Mouse (Mus musculus) midbrain, embryonic 11.5 days (tissue): Measurements from ENCODE around the gene Isoc2a. TPM values are rescaled to one million over a fixed set of nuclear protein-coding genes. Genes with fewer than 3 reads are reported as not detected.

Experiments used
- ATAC-seq: fragments of 200-750 bp; cut with Nextera tagmentation; 2 replicates; pipeline ENCODE4 v1.8.0; 2017; ENCODE audit warnings: moderate TSS enrichment, moderate library complexity; ENCODE audit not compliant: low FRiP score
- DNase-seq: peaks from one replicate; pipeline ENCODE4 v3.0.0; 2015; ENCODE audit warnings: low spot score; ENCODE audit errors: missing footprints
- H3K27ac ChIP-seq: fragments of 300-500 bp; sonication (generic); 2 replicates; pipeline ENCODE4 v1.5.1; 2014; ENCODE audit warnings: low read depth, low read length
- H3K27me3 ChIP-seq: fragments of 300-500 bp; sonication (generic); 2 replicates; pipeline ENCODE4 v1.6.1; 2014; ENCODE audit warnings: mild to moderate bottlenecking, low read length, moderate library complexity, mixed read lengths; ENCODE audit not compliant: control insufficient read depth, insufficient read depth
- H3K36me3 ChIP-seq: fragments of 300-500 bp; sonication (generic); 2 replicates; pipeline ENCODE4 v1.6.1; 2014; ENCODE audit warnings: mild to moderate bottlenecking, low read length, moderate library complexity, mixed read lengths; ENCODE audit not compliant: control insufficient read depth, insufficient read depth
- H3K4me1 ChIP-seq: fragments of 300-500 bp; sonication (generic); 2 replicates; pipeline ENCODE4 v1.6.1; 2014; ENCODE audit warnings: low read length; ENCODE audit not compliant: control insufficient read depth, insufficient read depth
- H3K4me2 ChIP-seq: fragments of 300-500 bp; sonication (generic); 2 replicates; pipeline ENCODE4 v1.6.1; 2014; ENCODE audit warnings: mild to moderate bottlenecking, moderate library complexity
- H3K4me3 ChIP-seq: fragments of 300-500 bp; sonication (generic); 2 replicates; pipeline ENCODE4 v1.5.1; 2014; ENCODE audit warnings: low read depth, low read length
- H3K9ac ChIP-seq: fragments of 300-500 bp; sonication (generic); 2 replicates; pipeline ENCODE4 v1.6.1; 2014; ENCODE audit warnings: low read length
- H3K9me3 ChIP-seq: fragments of 300-500 bp; sonication (generic); 2 replicates; pipeline ENCODE4 v1.6.1; 2016; ENCODE audit warnings: low read length; ENCODE audit not compliant: control insufficient read depth
- WGBS: fragments of 180-500 bp; shearing (Covaris S2); extraction: QIAGEN DNeasy Blood & Tissue Kit; methylation state at CpG from one replicate; pipeline ENCODE4 v1.1.7; 2014; 5-methylcytosine and 5-hydroxymethylcytosine counted together
- polyA plus RNA-seq: library from polyadenylated mRNA; unstranded; fragments of >200 nt; fragmentation: Nextera tagmentation; extraction: Ambion mirVana; gene quantifications from 2 replicates; pipeline ENCODE4 v1.2.1, GENCODE M21; 2014

The Isoc2a gene
- polyA plus RNA-seq, 1 experiment from 2014 or later: 0.78 TPM

GRCm38 (mm10) chr7:4924891-4925301 lies 47.9 kb downstream of the Isoc2a start:
- Histone ChIP-seq H3K4me2 (no peak overlapping the region; the same call in 1 of the 2 replicates), H3K4me1 (peaks cover 62% of the 10 kb centered on the region), H3K4me3 (no peak overlapping the region), H3K36me3 (peaks cover 6% of the 10 kb centered on the region), H3K9ac (peak overlapping the region; percentile 45), H3K27me3 (no peaks in the 10 kb centered on the region; the same call in 1 of the 2 replicates), H3K27ac (peak overlapping the region; percentile 98; the same call in 1 of the 2 replicates), H3K9me3 (no peaks in the 10 kb centered on the region)
- WGBS: 18% methylated on average over 2 of the region's 4 CpGs
- no peak for DNase-seq
- ATAC-seq: no peak

- Histone ChIP-seq H3K27ac (peak within 1 kb of the TSS; percentile 98), H3K9me3 (no peaks in the 10 kb centered on the region), H3K27me3 (no peaks in the 10 kb centered on the region; the same call in 1 of the 2 replicates), H3K36me3 (no peaks in the 10 kb centered on the region; the same call in 1 of the 2 replicates), H3K4me1 (peaks cover 59% of the 10 kb centered on the region), H3K4me2 (peak within 1 kb of the TSS; percentile 10; the same call in 1 of the 2 replicates), H3K4me3 (no peak within 1 kb of the TSS), H3K9ac (peak within 1 kb of the TSS; percentile 45)
- whole genome bisulfite sequencing: 4% methylated on average over 6 of the region's 6 CpGs
- DNase-seq: peak; percentile 90
- ATAC-seq: peak; percentile 43
Measured at GRCm38 (mm10) chr7:4925441-4926381, 48.8 kb downstream of the Isoc2a start, which contains the start of gene Ssc5d. TSS of gene Ssc5d (plus strand) at chr7:4925785.

GRCm38 (mm10) chr7:4926849-4927248 lies 49.9 kb downstream of the Isoc2a start:
- ATAC-seq (no peak), DNase-seq (no peak)
- Histone ChIP-seq H3K4me1 (peaks cover 50% of the 10 kb centered on the region), H3K4me3 (no peak overlapping the region), H3K9ac (peak overlapping the region; percentile 45; the same call in 1 of the 2 replicates), H3K27ac (no peak overlapping the region; the same call in 1 of the 2 replicates), H3K4me2 (no peak overlapping the region), H3K36me3 (no peaks in the 10 kb centered on the region), H3K9me3 (no peaks in the 10 kb centered on the region), H3K27me3 (no peaks in the 10 kb centered on the region)
- WGBS: 78% methylated on average over 16 of the region's 16 CpGs

GRCm38 (mm10) chr7:4927711-4928110 lies 50.8 kb downstream of the Isoc2a start:
- DNase-seq (no peak), ATAC-seq (no peak)
- H3K9me3 ChIP-seq: no peaks in the 10 kb centered on the region
- H3K9ac ChIP-seq: no peak overlapping the region
- no peak overlapping the region for H3K27ac ChIP-seq
- no peaks in the 10 kb centered on the region for H3K27me3 ChIP-seq
- WGBS: 70% methylated on average over 8 of the region's 8 CpGs
- H3K4me1 ChIP-seq: peaks cover 45% of the 10 kb centered on the region
- H3K36me3 ChIP-seq: no peaks in the 10 kb centered on the region
- H3K4me2 ChIP-seq: no peak overlapping the region
- no peak overlapping the region for H3K4me3 ChIP-seq

- ATAC-seq (no peak), DNase-seq (no peak)
- no peak overlapping the region for H3K9ac ChIP-seq
- H3K4me3 ChIP-seq: no peak overlapping the region
- H3K4me1 ChIP-seq: peaks cover 39% of the 10 kb centered on the region
- H3K4me2 ChIP-seq: no peak overlapping the region
- H3K27me3 ChIP-seq: no peaks in the 10 kb centered on the region
- WGBS: 86% methylated on average over 17 of the region's 17 CpGs
- H3K27ac ChIP-seq: no peak overlapping the region
- H3K9me3 ChIP-seq: no peaks in the 10 kb centered on the region
- no peaks in the 10 kb centered on the region for H3K36me3 ChIP-seq
Measured at GRCm38 (mm10) chr7:4928323-4928722, 51.4 kb downstream of the Isoc2a start.

- ATAC-seq (no peak), DNase-seq (no peak)
- Histone ChIP-seq H3K9me3 (no peaks in the 10 kb centered on the region; the same call in 1 of the 2 replicates), H3K36me3 (no peaks in the 10 kb centered on the region), H3K9ac (no peak overlapping the region), H3K27me3 (no peaks in the 10 kb centered on the region), H3K4me1 (no peaks in the 10 kb centered on the region), H3K4me3 (no peak overlapping the region), H3K27ac (no peak overlapping the region), H3K4me2 (no peak overlapping the region)
- 81% methylated on average over 12 of the region's 12 CpGs for WGBS
Measured at GRCm38 (mm10) chr7:4933103-4933502, 56.1 kb downstream of the Isoc2a start.

GRCm38 (mm10) chr7:4934160-4934914 lies 57.4 kb downstream of the Isoc2a start:
- ATAC-seq: no peak
- Histone ChIP-seq H3K36me3 (no peaks in the 10 kb centered on the region), H3K9ac (no peak overlapping the region), H3K9me3 (no peaks in the 10 kb centered on the region; the same call in 1 of the 2 replicates), H3K4me1 (no peaks in the 10 kb centered on the region), H3K4me3 (no peak overlapping the region), H3K27ac (no peak overlapping the region), H3K4me2 (no peak overlapping the region), H3K27me3 (no peaks in the 10 kb centered on the region)
- WGBS: 79% methylated on average over 4 of the region's 4 CpGs
- DNase-seq: no peak

- H3K4me3 ChIP-seq: no peak overlapping the region
- no peak overlapping the region for H3K27ac ChIP-seq
- H3K36me3 ChIP-seq: no peaks in the 10 kb centered on the region
- H3K9me3 ChIP-seq: no peaks in the 10 kb centered on the region; the same call in 1 of the 2 replicates
- 84% methylated on average over 10 of the region's 10 CpGs for whole genome bisulfite sequencing
- H3K4me2 ChIP-seq: no peak overlapping the region
- DNase-seq (no peak), ATAC-seq (no peak)
- no peaks in the 10 kb centered on the region for H3K27me3 ChIP-seq
- H3K9ac ChIP-seq: no peak overlapping the region
- no peaks in the 10 kb centered on the region for H3K4me1 ChIP-seq
Measured at GRCm38 (mm10) chr7:4936832-4937231, 59.9 kb downstream of the Isoc2a start.
